Mouse (Mus musculus) cortical plate, adult 2 months (tissue): Measurements from ENCODE around the gene Grb14.

Experiments used
- CTCF ChIP-seq: fragments of 200-500 bp; IDR thresholded peaks from 2 replicates; pipeline ENCODE4 v1.5.1; 2011; ENCODE audit warnings: mild to moderate bottlenecking, control low read depth, low read length; ENCODE audit not compliant: insufficient read depth; ENCODE audit errors: extremely low read depth
- POLR2A ChIP-seq: fragments of 200-500 bp; IDR thresholded peaks from 2 replicates; pipeline ENCODE4 v1.6.1; 2011; ENCODE audit warnings: mild to moderate bottlenecking, low read length, control low read depth; ENCODE audit not compliant: insufficient read depth; ENCODE audit errors: extremely low read depth

GRCm38 (mm10) chr2:64974549-64974948, 50.2 kb downstream of the Grb14 start:
- TF ChIP-seq CTCF (no peak), POLR2A (no peak)
